Mouse (Mus musculus) fat pad, adult 2 months (tissue): ENCODE measurements around the gene Tceanc.
"Not testable (repeated sequence)": the region's sequence is repeated elsewhere in the genome, so short reads cannot be mapped to it uniquely, and the experiment has no call there.

ENCODE experiments used
- DNase-seq: peaks from one replicate; pipeline ENCODE4 v3.0.0-alpha.2; 2011; ENCODE audit warnings: low read depth, low spot score; ENCODE audit errors: extremely low read depth

The Tceanc gene

DNA sequence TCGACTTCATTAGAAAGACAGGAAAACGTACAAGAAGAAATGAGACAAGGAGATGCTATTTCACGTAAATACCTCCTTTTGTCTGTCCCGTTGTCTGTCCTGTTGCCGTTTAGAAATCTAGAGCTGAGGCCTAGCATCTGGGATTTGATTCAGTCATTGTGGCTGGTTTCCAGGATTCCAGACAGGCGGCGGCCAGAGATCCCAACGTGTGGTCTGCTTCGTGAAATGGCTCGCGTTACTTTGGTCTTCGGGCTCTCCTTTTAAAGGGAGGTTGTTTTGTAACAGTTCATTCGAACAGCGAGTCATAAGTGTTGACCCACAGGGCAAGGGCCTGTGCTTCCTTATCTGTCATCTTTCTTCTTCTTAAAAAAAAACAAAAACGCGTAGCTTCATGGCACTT, at the start of gene Tceanc:
Gene Tceanc (minus strand): TSS at position 223 of the 400 bp plus-strand sequence.
- no peak for DNase-seq

GRCm38 (mm10) chrX:166565983-166566382, 47.6 kb upstream of the Tceanc start:
- no peak for DNase-seq

GRCm38 (mm10) chrX:166565401-166565800, 47.0 kb upstream of the Tceanc start:
- peak; percentile 49 for DNase-seq

- no peak for DNase-seq
Observed at GRCm38 (mm10) chrX:166564900-166565299, 46.5 kb upstream of the Tceanc start.

- DNase-seq: no peak
Observed at GRCm38 (mm10) chrX:166559333-166559732, 41.0 kb upstream of the Tceanc start.

DNA sequence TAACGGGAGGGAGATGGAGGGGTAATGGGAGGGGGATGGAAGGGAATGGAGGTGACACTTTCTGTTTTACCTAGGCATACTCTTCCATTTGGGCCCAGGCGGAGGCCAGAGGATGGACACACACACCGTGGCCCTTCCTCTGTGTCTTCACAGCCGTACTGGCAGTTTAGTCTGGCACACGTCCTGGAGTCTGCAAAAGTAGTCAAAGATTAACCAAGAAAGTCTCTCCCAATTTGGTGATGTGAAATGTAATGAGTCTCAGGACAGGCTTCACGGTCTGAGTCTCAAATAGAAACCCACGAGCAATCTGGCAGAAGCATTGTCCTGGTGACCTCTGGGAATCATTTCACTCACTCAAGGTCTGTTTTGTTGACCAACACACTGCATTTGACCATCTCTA, 34.0 kb upstream of the Tceanc start:
- DNase-seq: no peak

- DNase-seq: no peak
Observed at GRCm38 (mm10) chrX:166546495-166546894, 28.1 kb upstream of the Tceanc start.

DNA sequence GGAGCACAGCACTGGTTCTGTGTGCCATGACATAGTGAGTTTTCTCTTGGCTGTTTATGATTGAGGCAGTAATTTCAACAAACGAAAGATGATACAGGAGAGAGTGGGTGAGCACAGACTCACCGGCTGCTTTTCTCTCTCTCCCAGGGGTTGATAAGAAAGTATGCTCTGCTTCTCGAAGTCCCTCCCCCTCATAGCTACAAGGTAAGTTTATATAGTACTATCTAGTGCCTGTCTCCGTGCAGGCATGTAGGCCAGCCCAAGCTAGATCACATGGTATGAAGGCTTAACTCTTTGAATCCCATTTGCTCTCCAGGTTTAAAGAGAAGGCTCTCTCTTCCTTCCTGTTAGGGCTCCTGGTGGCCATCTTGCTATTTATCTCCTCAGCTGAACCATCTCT, 16.8 kb upstream of the Tceanc start:
- DNase-seq: no peak

- no peak for DNase-seq
Observed at GRCm38 (mm10) chrX:166533432-166533831, 15.1 kb upstream of the Tceanc start.

DNA sequence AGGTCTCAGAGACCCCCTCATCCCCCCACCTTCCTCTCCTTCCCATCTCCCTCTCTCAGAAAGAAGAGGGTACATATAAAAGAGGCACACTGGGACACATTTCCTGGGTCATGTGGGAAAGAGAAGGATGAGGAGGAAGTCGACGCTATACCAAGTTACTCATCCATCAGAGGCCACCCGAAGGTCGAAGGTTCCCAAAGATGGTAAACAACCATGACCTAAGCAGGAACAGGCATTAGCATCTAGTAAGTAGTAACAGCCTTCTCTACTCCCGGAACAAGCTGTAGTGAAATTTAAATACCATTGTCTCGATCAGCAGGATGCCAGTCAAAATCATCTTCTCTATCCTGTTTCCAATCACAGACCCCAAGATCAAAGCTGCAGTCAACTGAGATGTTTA, 13.3 kb upstream of the Tceanc start:
- DNase-seq: no peak

- DNase-seq: no peak
Observed at GRCm38 (mm10) chrX:166528126-166528525, 9.8 kb upstream of the Tceanc start.

GRCm38 (mm10) chrX:166525637-166526315, 7.4 kb upstream of the Tceanc start:
- DNase-seq: no peak

GRCm38 (mm10) chrX:166520782-166521181, 2.4 kb upstream of the Tceanc start:
- no peak for DNase-seq

DNA sequence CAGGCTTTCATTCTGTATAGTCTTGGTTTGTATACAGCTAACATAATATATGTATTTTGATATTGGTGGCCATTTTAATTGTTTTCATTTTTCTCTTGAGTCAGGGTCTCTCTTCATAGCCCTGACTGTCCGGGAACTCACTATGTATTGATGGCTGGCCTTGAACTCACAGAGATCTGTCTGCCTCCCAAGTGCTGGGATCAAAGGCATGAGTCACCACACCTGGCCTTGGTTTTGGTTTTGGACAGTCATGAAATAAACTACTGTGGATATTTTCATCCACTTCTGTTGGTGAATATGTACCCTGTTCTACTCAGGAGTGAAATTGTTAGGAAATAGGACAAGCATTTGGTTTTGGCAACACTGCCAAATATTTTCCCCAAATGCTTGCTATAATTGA, 1.7 kb downstream of the Tceanc start:
- no peak for DNase-seq

- DNase-seq: no peak
Observed at GRCm38 (mm10) chrX:166515923-166516322, 2.4 kb downstream of the Tceanc start.

DNA sequence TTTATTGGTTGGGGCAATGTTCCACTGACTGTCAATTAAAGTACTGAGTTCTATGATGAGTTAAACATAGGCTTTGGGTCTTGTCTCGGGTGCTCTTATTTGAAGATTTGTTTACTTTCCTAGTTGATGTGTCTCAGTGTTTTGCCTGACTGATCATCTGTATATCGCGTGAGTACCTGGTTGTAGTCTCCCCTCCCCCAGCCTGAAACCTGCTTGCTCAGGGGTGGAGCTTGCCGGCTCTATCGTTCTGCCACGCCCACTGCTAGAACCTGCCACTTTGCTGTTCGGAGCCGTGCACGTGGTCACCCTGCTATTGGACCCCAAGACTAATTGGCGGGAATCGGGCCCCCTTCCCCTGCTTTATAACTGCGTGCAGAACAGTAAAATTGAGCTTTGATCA, 4.3 kb downstream of the Tceanc start:
- not testable (repeated sequence) for DNase-seq

- DNase-seq: no peak
Observed at GRCm38 (mm10) chrX:166512071-166512470, 6.3 kb downstream of the Tceanc start.

GRCm38 (mm10) chrX:166511107-166511506, 7.3 kb downstream of the Tceanc start:
- no peak for DNase-seq

DNA sequence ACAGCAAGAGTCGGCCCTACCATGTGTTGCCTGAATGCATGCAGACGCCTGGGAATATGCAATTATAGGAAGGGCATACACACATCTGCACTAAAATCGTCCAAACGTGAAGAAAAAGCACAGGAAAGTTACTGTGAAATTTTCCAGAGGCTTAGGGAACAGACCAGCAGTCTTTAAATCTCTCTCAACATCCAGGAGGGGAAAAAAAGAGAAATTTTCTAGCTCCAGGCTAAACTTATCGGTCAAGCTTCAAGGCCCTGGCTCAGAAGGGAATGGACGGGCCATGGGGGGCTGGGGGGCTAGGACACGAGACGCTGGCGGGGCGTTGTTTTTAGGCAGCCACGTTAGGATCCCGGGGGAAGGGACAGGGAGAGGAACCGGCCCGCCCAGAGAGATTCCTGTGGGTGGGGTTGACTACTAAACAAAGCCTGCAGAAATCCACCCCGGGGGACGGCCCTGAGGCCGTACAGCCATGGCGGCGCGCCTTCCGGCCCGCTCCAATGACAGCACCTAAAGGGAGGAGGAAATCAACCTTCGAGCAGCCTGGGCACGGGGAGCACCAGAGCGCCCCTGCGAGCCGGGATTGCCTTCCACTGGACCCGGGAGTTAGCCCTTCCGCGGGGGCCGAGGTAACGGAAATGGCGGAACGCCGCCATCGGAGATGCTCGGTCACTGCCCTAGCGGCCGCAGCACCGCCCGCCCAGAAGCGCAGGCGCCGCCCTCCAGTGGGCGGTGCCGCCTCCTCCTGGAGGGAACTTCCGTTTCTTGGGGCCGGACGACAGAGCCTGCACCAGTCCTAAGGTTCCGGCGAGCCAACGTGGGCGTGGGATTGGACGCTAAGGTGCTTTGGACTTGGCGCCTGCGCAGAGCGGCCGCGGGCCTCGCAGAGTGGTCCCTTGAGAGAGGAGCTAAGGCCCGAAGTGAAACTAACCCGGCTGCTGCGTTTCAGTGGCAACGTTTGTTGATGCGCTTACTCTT, 8.3 kb downstream of the Tceanc start:
- peak; percentile 31 for DNase-seq

DNA sequence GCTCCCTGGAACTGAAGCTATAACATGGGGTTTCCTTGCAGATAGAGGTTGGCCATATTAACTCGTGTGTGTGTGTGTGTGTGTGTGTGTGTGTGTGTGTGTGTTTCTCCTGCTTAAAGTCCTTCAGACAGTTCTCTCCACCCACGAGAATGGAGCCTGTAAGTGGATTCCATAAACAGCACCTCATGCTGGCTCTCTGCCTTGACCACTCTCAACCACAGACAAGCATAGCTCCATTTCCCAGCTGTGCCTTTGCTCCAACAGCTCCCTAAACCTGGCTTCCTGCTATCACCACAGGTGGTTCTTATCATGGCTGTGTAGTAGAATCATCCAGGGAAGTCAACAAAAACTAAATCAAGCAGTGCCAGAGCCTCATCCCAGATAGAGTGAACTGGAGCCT, 13.9 kb downstream of the Tceanc start:
- no peak for DNase-seq

DNA sequence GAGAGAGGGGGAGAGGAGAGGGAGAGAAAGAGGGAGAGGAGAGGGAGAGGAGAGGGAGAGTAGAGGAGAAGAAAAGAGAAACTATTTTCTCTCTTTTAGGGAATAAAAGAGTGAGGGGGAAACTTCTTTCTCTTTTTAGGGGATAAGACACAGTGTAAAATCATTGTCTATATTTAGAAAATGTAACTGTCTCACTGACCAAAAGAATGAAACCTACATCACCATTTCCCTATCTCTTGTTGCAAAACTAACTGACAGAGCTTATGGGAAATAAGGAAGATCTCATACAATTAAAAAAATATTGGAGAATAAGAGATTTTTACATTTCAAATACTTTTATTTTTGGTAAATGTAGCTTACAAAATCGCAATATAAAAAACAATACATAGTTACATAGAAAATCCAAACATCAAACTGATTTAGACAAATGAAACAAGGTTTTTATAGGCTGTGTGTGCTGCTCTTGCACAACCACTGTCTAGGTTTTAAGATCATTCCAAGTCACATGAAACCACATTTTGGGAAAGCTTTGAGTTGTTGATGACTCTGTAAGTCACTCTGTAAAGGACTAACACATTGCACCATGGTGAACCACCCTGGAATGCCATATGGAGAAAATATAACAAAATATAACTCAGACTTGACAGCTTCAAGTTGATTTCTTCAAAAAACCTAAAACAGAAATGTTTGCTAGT, 18.7 kb downstream of the Tceanc start:
- no peak for DNase-seq
